Mouse (Mus musculus) kidney, adult 9 months (tissue): ENCODE results near the gene Kif26b.

ENCODE experiments used
- DNase-seq: peaks from one replicate; pipeline ENCODE4 v3.0.0; 2022

Gene Kif26b

DNA sequence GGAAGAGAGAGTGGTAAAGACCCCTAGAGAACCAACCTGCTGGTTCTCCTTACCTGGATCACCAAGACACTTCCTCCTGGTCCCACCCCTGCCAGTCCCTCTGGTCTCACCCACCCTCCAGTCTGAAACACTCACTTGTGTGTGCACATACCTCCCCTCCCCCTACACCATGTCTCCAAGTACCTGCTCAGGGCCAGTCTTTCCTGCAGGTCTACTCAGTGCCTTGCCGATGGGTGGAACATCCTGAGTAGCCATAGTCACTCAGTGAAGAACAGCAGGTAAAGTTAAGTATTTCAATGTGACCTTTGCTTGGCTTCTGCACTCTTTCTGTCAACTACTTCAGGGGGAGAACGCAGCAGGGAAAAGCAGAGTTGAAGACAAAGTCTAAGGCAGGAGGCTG, 268.5 kb downstream of the Kif26b start:
- no peak for DNase-seq

GRCm38 (mm10) chr1:178798333-178798732, 269.4 kb downstream of the Kif26b start:
- DNase-seq = no peak

DNA sequence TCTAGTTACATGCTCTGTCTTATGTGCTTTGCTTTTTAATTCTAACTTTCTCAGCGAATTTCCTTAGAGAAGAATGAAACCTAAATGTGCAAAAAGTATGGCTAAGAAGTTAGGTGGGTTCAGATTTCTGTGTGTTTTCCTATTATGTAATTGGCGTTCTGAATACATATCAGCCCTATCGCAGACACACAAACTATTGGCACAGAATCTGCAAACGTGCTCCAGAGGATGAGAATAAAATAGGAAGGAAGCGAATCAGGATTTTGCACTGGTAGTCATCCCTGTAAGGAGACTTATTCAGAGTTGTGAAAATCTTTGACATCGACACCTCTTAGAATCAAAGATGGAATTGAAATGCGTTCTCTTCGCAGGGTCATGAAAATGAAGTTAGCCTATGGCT, 270.0 kb downstream of the Kif26b start:
- no peak for DNase-seq

GRCm38 (mm10) chr1:178799836-178800552, 271.1 kb downstream of the Kif26b start:
- DNase-seq = no peak

DNA sequence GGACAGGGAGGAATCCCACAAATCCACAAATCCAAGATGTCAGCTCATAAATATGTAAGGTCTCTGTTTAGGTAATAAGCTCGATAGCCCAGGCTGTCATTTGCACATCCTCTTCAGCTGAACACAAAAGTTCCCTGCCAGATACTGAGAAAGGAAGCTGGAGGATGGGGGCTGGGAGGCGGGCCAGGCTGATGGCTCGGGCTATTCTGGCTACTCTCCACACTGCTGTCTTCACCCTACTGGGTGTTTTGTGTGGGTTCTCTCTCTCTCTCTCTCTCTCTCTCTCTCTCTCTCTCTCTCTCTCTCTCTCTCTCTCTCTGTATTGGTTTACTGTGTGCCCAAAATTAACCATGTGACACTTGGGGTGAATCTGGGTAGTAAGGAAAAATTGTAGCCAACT, 274.2 kb downstream of the Kif26b start:
- DNase-seq = no peak

- DNase-seq = no peak
Measured at GRCm38 (mm10) chr1:178817476-178817875, 288.6 kb downstream of the Kif26b start.

GRCm38 (mm10) chr1:178819060-178819459, 290.1 kb downstream of the Kif26b start:
- no peak for DNase-seq

DNA sequence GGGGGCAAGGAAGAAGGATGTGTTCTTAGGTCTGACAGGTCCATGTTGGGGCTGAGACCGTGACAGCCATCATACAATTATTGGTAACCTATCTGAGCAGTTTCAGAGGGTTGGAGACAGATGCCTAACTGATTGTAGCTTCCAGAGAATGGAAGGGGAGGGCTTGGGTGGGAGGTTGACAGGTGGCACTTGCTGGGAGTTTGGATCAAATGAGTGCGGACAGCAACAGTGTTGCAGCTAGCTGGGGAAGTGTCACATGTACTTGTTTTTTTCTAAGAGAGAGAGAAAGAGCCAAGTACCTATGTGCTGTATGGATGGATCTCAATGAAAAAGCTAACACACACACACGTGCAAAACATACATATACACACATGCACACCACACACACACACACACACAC, 291.2 kb downstream of the Kif26b start:
- DNase-seq = no peak

- no peak for DNase-seq
Measured at GRCm38 (mm10) chr1:178820556-178821435, 291.9 kb downstream of the Kif26b start.

GRCm38 (mm10) chr1:178824871-178825270, 295.9 kb downstream of the Kif26b start:
- DNase-seq = no peak

DNA sequence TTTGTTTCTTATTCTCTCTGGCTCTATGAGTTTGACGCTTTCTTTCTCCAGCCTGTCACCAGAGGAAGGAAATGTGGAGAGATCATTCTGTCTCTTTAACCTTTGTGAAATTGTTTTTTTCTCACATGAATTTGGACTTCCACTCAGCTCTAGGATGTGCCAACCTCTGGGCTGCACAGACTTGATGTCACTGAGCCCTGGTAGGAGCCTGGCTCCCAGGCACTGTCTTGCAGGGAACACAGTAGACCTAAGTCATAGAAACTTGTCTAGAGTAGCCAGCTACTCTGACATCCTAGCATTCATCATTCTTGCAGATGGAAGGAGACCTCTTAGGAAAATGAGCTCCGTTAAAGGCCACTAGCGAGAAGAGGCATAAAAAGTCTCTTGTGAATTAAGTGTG, 298.3 kb downstream of the Kif26b start:
- DNase-seq = no peak

GRCm38 (mm10) chr1:178829456-178829855, 300.5 kb downstream of the Kif26b start:
- DNase-seq = no peak

- no peak for DNase-seq
Measured at GRCm38 (mm10) chr1:178832571-178832970, 303.6 kb downstream of the Kif26b start.

DNA sequence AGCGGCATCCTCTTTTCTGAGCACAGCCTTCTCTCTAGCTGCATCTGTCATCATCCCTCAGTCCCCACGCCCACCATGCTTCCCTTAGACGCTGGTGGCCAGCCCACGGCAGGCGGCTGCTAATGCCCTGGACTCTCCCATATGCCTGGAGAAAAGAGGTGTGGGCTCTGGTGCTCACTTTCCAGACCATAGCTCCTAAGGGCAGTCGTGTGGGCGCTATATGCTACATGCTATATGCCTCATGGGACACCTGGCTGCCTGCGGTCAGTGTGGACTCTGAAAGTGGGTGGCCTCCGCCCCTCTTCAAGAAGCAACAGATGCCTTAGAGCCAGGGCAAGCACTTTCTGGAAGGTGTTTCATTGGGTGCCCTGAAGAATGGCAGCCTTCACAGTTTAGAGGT, 306.9 kb downstream of the Kif26b start:
- DNase-seq = no peak

GRCm38 (mm10) chr1:178836998-178837397, 308.1 kb downstream of the Kif26b start:
- no peak for DNase-seq

- no peak for DNase-seq
Measured at GRCm38 (mm10) chr1:178838696-178839320, 309.9 kb downstream of the Kif26b start.

DNA sequence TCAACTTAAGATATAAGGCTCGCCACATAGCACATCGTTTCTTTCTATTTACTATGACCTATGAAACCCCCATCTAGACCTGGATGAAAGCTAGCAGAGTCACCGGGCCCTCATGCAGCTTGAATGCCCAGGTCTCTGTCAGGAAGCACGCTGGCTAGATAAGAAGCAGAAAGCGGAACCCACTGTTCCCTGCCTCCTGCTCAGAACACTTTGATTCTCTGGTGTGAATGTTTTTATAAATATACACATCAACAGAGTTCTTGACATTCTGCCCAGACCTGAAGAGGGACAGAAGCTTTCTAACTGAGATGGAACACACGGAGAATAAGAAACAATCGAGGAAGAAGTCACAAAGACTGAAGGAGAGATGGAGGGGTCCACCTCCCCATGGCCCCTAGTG, 311.4 kb downstream of the Kif26b start:
- DNase-seq = no peak

DNA sequence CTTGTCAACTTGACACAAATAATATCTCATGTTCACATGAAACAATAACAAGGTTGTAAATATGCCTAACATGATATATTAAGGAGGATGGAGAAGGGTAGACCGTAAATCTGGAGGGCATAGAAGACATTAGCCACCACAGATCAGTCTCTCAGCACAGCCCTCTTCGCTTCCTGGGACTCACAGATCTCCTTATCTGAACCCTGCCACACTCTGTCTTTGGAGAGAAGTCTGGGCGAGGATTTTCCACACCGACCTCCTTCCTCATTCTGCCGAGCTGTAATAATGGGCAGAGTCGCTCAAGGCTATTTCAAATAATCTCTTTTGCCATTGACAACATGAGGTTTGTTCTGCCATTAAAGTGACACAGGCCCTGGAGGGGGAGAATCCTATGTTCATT, 315.9 kb downstream of the Kif26b start:
- no peak for DNase-seq

DNA sequence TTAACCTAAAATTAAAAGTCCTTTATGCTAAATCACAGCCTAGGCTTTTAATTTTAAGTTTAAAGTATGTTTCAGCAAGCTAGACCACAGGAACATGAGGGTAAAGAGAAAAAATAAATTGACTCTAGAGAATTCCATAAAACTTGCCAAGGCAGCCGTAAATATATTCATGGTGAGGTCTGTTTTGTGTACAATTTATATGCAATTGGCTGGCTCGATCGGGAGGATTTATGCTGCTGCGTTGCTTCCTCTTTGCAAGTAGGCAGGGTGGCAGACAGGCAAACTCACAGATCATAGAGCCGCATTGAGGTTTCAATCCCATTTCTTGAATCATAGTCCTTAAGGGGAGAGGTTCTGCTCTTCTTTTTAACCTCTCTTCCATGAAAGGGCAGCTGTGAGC, 318.6 kb downstream of the Kif26b start:
- DNase-seq = no peak

DNA sequence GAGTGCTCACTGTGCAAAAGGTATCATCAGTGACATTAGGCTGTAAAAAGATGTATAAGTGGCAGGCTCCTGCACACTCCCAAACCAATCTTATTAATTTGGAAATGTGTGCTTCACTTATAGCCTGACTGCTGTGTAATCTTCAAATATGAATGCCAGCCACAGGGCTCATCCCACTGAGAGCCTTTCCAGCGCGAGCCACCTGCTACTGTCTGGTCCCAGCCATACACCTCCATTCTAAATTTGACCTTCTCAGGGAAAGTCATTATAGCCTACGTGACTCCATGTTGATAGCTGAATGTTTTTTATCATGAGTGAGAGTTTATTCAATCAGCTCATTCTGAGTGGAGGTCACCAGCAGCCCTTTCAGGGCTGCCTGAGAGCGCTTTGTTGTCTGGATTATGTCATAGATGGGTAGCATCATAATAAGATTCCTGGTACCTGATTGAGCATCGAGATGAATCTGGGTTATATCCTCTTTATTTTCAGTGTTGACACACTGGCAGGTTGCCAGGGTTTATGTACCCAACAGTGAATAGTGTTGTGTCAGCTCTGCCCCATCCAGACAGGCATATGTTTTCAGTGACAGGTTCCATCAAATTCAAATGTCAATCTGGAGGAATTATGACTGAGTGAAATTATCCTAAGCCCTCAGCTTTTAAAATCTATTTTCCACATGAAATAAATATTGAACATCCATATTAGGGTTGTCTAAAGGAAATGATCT, 319.6 kb downstream of the Kif26b start:
- no peak for DNase-seq

DNA sequence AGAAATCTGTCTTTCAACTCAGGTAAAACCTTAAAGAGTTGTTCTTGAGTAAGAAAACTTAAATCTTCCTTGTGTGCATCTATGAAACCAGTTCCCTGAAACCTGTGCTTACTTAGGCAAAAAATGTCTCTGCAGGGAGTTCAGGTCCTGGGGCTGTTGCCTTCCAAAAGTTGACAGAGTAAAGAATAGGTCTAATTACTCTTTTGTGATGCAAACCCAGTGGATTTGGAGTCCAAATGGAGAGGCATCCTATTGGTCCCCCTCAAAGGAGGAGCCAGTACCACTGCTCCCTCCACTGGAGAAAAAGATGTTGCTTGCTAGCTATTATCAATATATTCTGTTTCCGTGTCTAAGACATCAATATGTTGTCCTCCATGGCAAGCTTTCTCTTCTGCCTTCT, 321.6 kb downstream of the Kif26b start:
- DNase-seq = no peak

- no peak for DNase-seq
Measured at GRCm38 (mm10) chr1:178854936-178855335, 326.0 kb downstream of the Kif26b start.

- no peak for DNase-seq
Measured at GRCm38 (mm10) chr1:178855974-178856373, 327.0 kb downstream of the Kif26b start.
